Comparison of ENCODE assay signal across 11 mouse cellular contexts in genomic region chr12:32893212-32893611, GRCm38 (mm10).
DNase-seq lines count a peak whose midpoint lies in the region; ATAC-seq and TF ChIP-seq lines count a peak whose summit lies in the region.
"Had no signal": no experiment of that assay in that cellular context is flagged by ENCODE, and none has a peak within 500 bp of the region (broad histone marks: within the 10 kb centered on the region; RNA-seq: fewer than 3 reads in every experiment).

No protein-coding gene starts in this region.

- no peaks in the 10 kb centered on the region for H3K36me3 ChIP-seq in midbrain, embryonic 10.5 days
- H3K36me3 ChIP-seq in midbrain, embryonic 13.5 days = no peaks in the 10 kb centered on the region
- no peaks in the 10 kb centered on the region for H3K36me3 ChIP-seq in hindbrain, embryonic 13.5 days
- H3K36me3 ChIP-seq in stomach, postnatal 0 days (ENCODE audit: control insufficient read depth, insufficient read depth, low read length) = no peaks in the 10 kb centered on the region
- H3K36me3 ChIP-seq: limb, embryonic 12.5 days; stomach, embryonic 15.5 days had no signal

- no peak overlapping the region for H3K4me3 ChIP-seq in midbrain, embryonic 10.5 days
- no peak overlapping the region for H3K4me3 ChIP-seq in midbrain, embryonic 13.5 days (replicated peaks)
- H3K4me3 ChIP-seq in hindbrain, embryonic 13.5 days = no peak overlapping the region
- H3K4me3 ChIP-seq in stomach, postnatal 0 days (ENCODE audit: low read depth, low read length) = no peak overlapping the region
- H3K4me3 ChIP-seq: limb, embryonic 12.5 days; stomach, embryonic 15.5 days had no signal

- H3K9ac ChIP-seq in midbrain, embryonic 13.5 days (replicated peaks) = no peak overlapping the region
- no peak overlapping the region for H3K9ac ChIP-seq in hindbrain, embryonic 13.5 days
- no peak overlapping the region for H3K9ac ChIP-seq in stomach, postnatal 0 days (ENCODE audit: low read length)
- H3K9ac ChIP-seq: limb, embryonic 12.5 days; stomach, embryonic 15.5 days had no signal

- H3K27me3 ChIP-seq in midbrain, embryonic 10.5 days (ENCODE audit: low read depth, poor library complexity, severe bottlenecking) = 0 out of 2 replicates have a peak, but pooled peaks cover 7% of the 10 kb centered on the region
- no peaks in the 10 kb centered on the region for H3K27me3 ChIP-seq in midbrain, embryonic 13.5 days
- no peaks in the 10 kb centered on the region for H3K27me3 ChIP-seq in hindbrain, embryonic 13.5 days
- H3K27me3 ChIP-seq in stomach, postnatal 0 days (ENCODE audit: control insufficient read depth, insufficient read depth, low read length) = peaks cover 2% of the 10 kb centered on the region; the same call in 1 of the 2 replicates
- H3K27me3 ChIP-seq: limb, embryonic 12.5 days; stomach, embryonic 15.5 days had no signal

- WGBS in midbrain, embryonic 10.5 days = 50% methylated on average over 12 of the region's 12 CpGs
- 43% methylated on average over 12 of the region's 12 CpGs for WGBS in midbrain, embryonic 13.5 days
- 38% methylated on average over 12 of the region's 12 CpGs for WGBS in hindbrain, embryonic 13.5 days
- WGBS in stomach, postnatal 0 days = 36% methylated on average over 12 of the region's 12 CpGs

- H3K9me3 ChIP-seq in midbrain, embryonic 10.5 days (replicated peaks) = no peaks in the 10 kb centered on the region
- no peaks in the 10 kb centered on the region for H3K9me3 ChIP-seq in midbrain, embryonic 13.5 days
- no peaks in the 10 kb centered on the region for H3K9me3 ChIP-seq in hindbrain, embryonic 13.5 days
- no peaks in the 10 kb centered on the region for H3K9me3 ChIP-seq in stomach, postnatal 0 days (ENCODE audit: control insufficient read depth, low read length)
- H3K9me3 ChIP-seq: limb, embryonic 12.5 days; stomach, embryonic 15.5 days had no signal

- no peak; the same call in 1 of the 2 replicates for ATAC-seq in midbrain, embryonic 13.5 days
- ATAC-seq in hindbrain, embryonic 13.5 days (ENCODE audit: low FRiP score) = peak; percentile 53; the same call in 1 of the 2 replicates
- ATAC-seq in stomach, postnatal 0 days (ENCODE audit: low FRiP score, low TSS enrichment) = no peak

- no peak for TF ChIP-seq EP300 in stomach, postnatal 0 days (optimal IDR thresholded peaks at IDR 0.05)

- H3K27ac ChIP-seq in midbrain, embryonic 10.5 days (replicated peaks) = no peak overlapping the region
- no peak overlapping the region for H3K27ac ChIP-seq in midbrain, embryonic 13.5 days
- H3K27ac ChIP-seq in hindbrain, embryonic 13.5 days = no peak overlapping the region
- no peak overlapping the region for H3K27ac ChIP-seq in stomach, postnatal 0 days (replicated peaks)
- H3K27ac ChIP-seq: limb, embryonic 12.5 days; stomach, embryonic 15.5 days had no signal

- H3K4me1 ChIP-seq in midbrain, embryonic 10.5 days = peaks cover 6% of the 10 kb centered on the region
- H3K4me1 ChIP-seq in midbrain, embryonic 13.5 days (replicated peaks) = peaks cover 5% of the 10 kb centered on the region; the same call in 1 of the 2 replicates
- H3K4me1 ChIP-seq in hindbrain, embryonic 13.5 days (replicated peaks) = peaks cover 14% of the 10 kb centered on the region; the same call in 1 of the 2 replicates
- no peaks in the 10 kb centered on the region for H3K4me1 ChIP-seq in stomach, postnatal 0 days (replicated peaks; ENCODE audit: control insufficient read depth, insufficient read depth)

- peak; percentile 40 for DNase-seq in midbrain, embryonic 10.5 days (ENCODE audit: low spot score)
- peak; percentile 66 for DNase-seq in embryo, embryonic 10 days (ENCODE audit: low spot score)
- DNase-seq in stomach, postnatal 0 days (ENCODE audit: low spot score) = peak; percentile 51
- no peak for DNase-seq in cerebellum, adult 9-11 months
- DNase-seq in urinary bladder, postnatal 4 days (ENCODE audit: low spot score in 2 of 2) = no peak
- no peak for DNase-seq in cerebellum, adult 11-12 months
- DNase-seq: gastrocnemius, postnatal 10 days had no signal

- H3K4me2 ChIP-seq in midbrain, embryonic 13.5 days (replicated peaks) = no peak overlapping the region
- no peak overlapping the region for H3K4me2 ChIP-seq in hindbrain, embryonic 13.5 days
- no peak overlapping the region for H3K4me2 ChIP-seq in stomach, postnatal 0 days (replicated peaks; ENCODE audit: low read depth)
- H3K4me2 ChIP-seq: limb, embryonic 12.5 days; stomach, embryonic 15.5 days had no signal

- TF ChIP-seq CTCF in stomach, postnatal 0 days (IDR thresholded peaks at IDR 0.05; ENCODE audit: low read depth) = no peak

Comparison
In these comparisons a context has a peak if more than half of its experiments do, and no peak if none do; other contexts are left out.
1. DNase-seq: peak in midbrain, embryonic 10.5 days (single experiment), embryo, embryonic 10 days (single experiment) and stomach, postnatal 0 days (single experiment); none in cerebellum, adult 9-11 months (single experiment), urinary bladder, postnatal 4 days (0 of 2) and cerebellum, adult 11-12 months (single experiment).